Comparison of ENCODE assay signal across 9 mouse cellular contexts in the genomic region with DNA sequence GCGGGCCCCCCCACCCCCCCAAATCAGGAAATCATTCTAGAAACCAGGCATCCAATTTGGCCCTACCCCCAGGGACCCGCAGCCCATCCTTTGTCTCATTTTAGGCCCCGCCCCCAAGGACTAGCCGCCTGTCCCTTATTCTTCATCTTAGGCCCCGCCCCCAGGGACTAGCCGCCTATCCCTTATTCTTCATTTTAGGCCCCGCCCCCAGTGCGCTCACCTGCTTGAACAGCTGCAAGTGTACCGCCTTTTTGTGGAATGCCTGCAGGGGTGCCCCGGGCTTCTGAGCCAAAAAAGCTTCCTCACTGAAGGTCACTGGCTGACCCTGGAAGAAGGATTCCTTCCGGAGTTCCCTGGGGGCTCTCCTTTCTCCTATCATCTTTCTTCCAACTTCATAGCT. TPM values are rescaled to one million over a fixed set of nuclear protein-coding genes. Genes with fewer than 3 reads are reported as not detected.
A peak's percentile ranks its signal among the peaks of the same experiment; 100 is the strongest.
DNase-seq lines count a peak whose midpoint lies in the region; ATAC-seq and TF ChIP-seq lines count a peak whose summit lies in the region.
"Had no signal": no experiment of that assay in that cellular context is flagged by ENCODE, and none has a peak within 500 bp of the region (broad histone marks: within the 10 kb centered on the region; RNA-seq: fewer than 3 reads in every experiment).

No protein-coding gene starts in this region.

- H3K9ac ChIP-seq in hindbrain, embryonic 11.5 days (ENCODE audit: low read depth, low read length): no peak overlapping the region
- no peak overlapping the region for H3K9ac ChIP-seq in limb, embryonic 12.5 days (replicated peaks)

- H3K4me1 ChIP-seq in hindbrain, embryonic 11.5 days (replicated peaks; ENCODE audit: control insufficient read depth, insufficient read depth, low read length): 0 out of 2 replicates have a peak, but pooled peaks cover 2% of the 10 kb centered on the region
- H3K4me1 ChIP-seq in limb, embryonic 12.5 days (replicated peaks): no peaks in the 10 kb centered on the region
- H3K4me1 ChIP-seq in cerebellum, adult 2 months (ENCODE audit: control insufficient read depth, insufficient read depth, low read length): no peaks in the 10 kb centered on the region; the same call in 1 of the 2 replicates

- 0 out of 2 replicates have a peak overlapping the region, but pooled peaks have one; percentile 0 for H3K4me2 ChIP-seq in hindbrain, embryonic 11.5 days (replicated peaks; ENCODE audit: low read depth, low read length)
- peak overlapping the region; percentile 10; the same call in 1 of the 2 replicates for H3K4me2 ChIP-seq in limb, embryonic 12.5 days

- peak; percentile 73 for ATAC-seq in hindbrain, embryonic 11.5 days (ENCODE audit: low FRiP score)
- ATAC-seq in limb, embryonic 12.5 days (ENCODE audit: insufficient number of reproducible peaks, insufficient read depth, low FRiP score, low TSS enrichment, low read depth): no peak

- no peak for TF ChIP-seq POLR2A in cerebellum, adult 2 months (IDR thresholded peaks at IDR 0.05; ENCODE audit: borderline replicate concordance, insufficient read depth, low read length)

- H3K9me3 ChIP-seq in hindbrain, embryonic 11.5 days (ENCODE audit: control insufficient read depth, low read length): no peaks in the 10 kb centered on the region
- no peaks in the 10 kb centered on the region for H3K9me3 ChIP-seq in limb, embryonic 12.5 days

- intact Hi-C loops in left cerebral cortex, postnatal 10 days (cut with DNase I): no loop called here
- intact Hi-C loops in heart, postnatal 25 days (cut with DNase I): no loop called here

- peak; percentile 73 for DNase-seq in embryo, embryonic 9.5 days (ENCODE audit: extremely low spot score)
- DNase-seq in hindbrain, embryonic 11.5 days (ENCODE audit: low spot score): peak; percentile 80
- peak; percentile 63 for DNase-seq in neural tube, embryonic 10.5 days (ENCODE audit: extremely low spot score, low spot score)
- no peak for DNase-seq in gastrocnemius, postnatal 25 days
- DNase-seq in cerebellum, adult 2 months: no peak
- DNase-seq in left cerebral cortex, postnatal 10 days (ENCODE audit: extremely low spot score in 1 of 2, low spot score in 2 of 2): no peak
- DNase-seq in heart, postnatal 25 days (ENCODE audit: low spot score): no peak

- TF ChIP-seq CTCF in cerebellum, adult 2 months (IDR thresholded peaks at IDR 0.05; ENCODE audit: borderline replicate concordance, insufficient read depth, low read depth, low read length): no peak

- H3K4me3 ChIP-seq in hindbrain, embryonic 11.5 days (ENCODE audit: low read depth, low read length): peak overlapping the region; percentile 6; the same call in 1 of the 2 replicates
- H3K4me3 ChIP-seq in limb, embryonic 12.5 days (replicated peaks): no peak overlapping the region
- no peak overlapping the region for H3K4me3 ChIP-seq in cerebellum, adult 2 months (replicated peaks; ENCODE audit: insufficient read depth, low read depth, low read length)

- 5% methylated on average over 11 of the region's 11 CpGs for WGBS in hindbrain, embryonic 11.5 days
- WGBS in limb, embryonic 12.5 days: 4% methylated on average over 11 of the region's 11 CpGs
- WGBS in cerebellum, adult 2 months: 15% methylated on average over 11 of the region's 11 CpGs

- H3K27me3 ChIP-seq in hindbrain, embryonic 11.5 days (ENCODE audit: control insufficient read depth, insufficient read depth, low read length): no peaks in the 10 kb centered on the region
- H3K27me3 ChIP-seq in limb, embryonic 12.5 days: peaks cover 64% of the 10 kb centered on the region
- no peaks in the 10 kb centered on the region for H3K27me3 ChIP-seq in cerebellum, adult 2 months (ENCODE audit: control insufficient read depth, insufficient read depth, low read length)

- H3K27ac ChIP-seq in hindbrain, embryonic 11.5 days (ENCODE audit: low read depth, low read length): no peak overlapping the region
- H3K27ac ChIP-seq in limb, embryonic 12.5 days: no peak overlapping the region
- H3K27ac ChIP-seq in cerebellum, adult 2 months (ENCODE audit: insufficient read depth, low read length): no peak overlapping the region
- H3K27ac ChIP-seq: macrophage had no signal

- H3K36me3 ChIP-seq in hindbrain, embryonic 11.5 days (ENCODE audit: control insufficient read depth, insufficient read depth, low read length): no peaks in the 10 kb centered on the region
- H3K36me3 ChIP-seq in limb, embryonic 12.5 days: no peaks in the 10 kb centered on the region

RNA-seq across cellular contexts. Expression of gene Dennd1c, which starts 7.6 kb away (rescaled TPM):
- polyA plus RNA-seq in hindbrain, embryonic 11.5 days (2014; fragmentation: Nextera tagmentation; extraction: Ambion mirVana): 2.9 and 3.8 TPM in 2 replicates
- polyA plus RNA-seq in limb, embryonic 12.5 days (2016; fragmentation: Nextera tagmentation; extraction: Ambion mirVana): 0.99 and 1.2 TPM in 2 replicates
- 1 to 10 TPM in 1 of 2 experiments, under 1 TPM in 1; 0.31 to 1.2 TPM for total RNA-seq in gastrocnemius, postnatal 25 days (2021)
- 1.1 and 2.1 TPM in 2 replicates for polyA plus RNA-seq in cerebellum, adult 2 months (2012; rRNA removed)
- total RNA-seq in left cerebral cortex, postnatal 10 days (2021): 1 to 10 TPM; 1.4 to 1.6 TPM
- total RNA-seq in heart, postnatal 25 days (2021): 1 to 10 TPM in 1 of 2 experiments, under 1 TPM in 1; 0.96 to 2.1 TPM

RNA-seq across cellular contexts. Expression of gene Slc25a23, which starts 11.0 kb away (rescaled TPM):
- polyA plus RNA-seq in hindbrain, embryonic 11.5 days (2014; fragmentation: Nextera tagmentation; extraction: Ambion mirVana): 14.1 and 16.0 TPM in 2 replicates
- 4.5 and 4.9 TPM in 2 replicates for polyA plus RNA-seq in limb, embryonic 12.5 days (2016; fragmentation: Nextera tagmentation; extraction: Ambion mirVana)
- 10 to 100 TPM; 35.8 to 48.9 TPM for total RNA-seq in gastrocnemius, postnatal 25 days (2021)
- polyA plus RNA-seq in cerebellum, adult 2 months (2012; rRNA removed): 178 and 211 TPM in 2 replicates
- total RNA-seq in left cerebral cortex, postnatal 10 days (2021): 100 to 1,000 TPM; 325 to 326 TPM
- total RNA-seq in heart, postnatal 25 days (2021): 10 to 100 TPM; 65.1 to 75.0 TPM

RNA-seq across cellular contexts. Expression of gene Crb3, which starts 11.8 kb away (rescaled TPM):
- 2.1 and 3.6 TPM in 2 replicates for polyA plus RNA-seq in hindbrain, embryonic 11.5 days (2014; fragmentation: Nextera tagmentation; extraction: Ambion mirVana)
- polyA plus RNA-seq in limb, embryonic 12.5 days (2016; fragmentation: Nextera tagmentation; extraction: Ambion mirVana): 1.2 and 2.4 TPM in 2 replicates
- under 1 TPM; 0.77 to 0.99 TPM for total RNA-seq in gastrocnemius, postnatal 25 days (2021)
- polyA plus RNA-seq in cerebellum, adult 2 months (2012; rRNA removed): 2.8 and 3.3 TPM in 2 replicates
- total RNA-seq in left cerebral cortex, postnatal 10 days (2021): under 1 TPM in 1 of 2 experiments, not detected in 1; 0.47 TPM
- total RNA-seq in heart, postnatal 25 days (2021): under 1 TPM in 1 of 2 experiments, not detected in 1; 0.78 TPM
- polyA plus RNA-seq: macrophage had no signal

RNA-seq across cellular contexts. Expression of gene Tubb4a, which starts 16.9 kb away (rescaled TPM):
- polyA plus RNA-seq in hindbrain, embryonic 11.5 days (2014; fragmentation: Nextera tagmentation; extraction: Ambion mirVana): 165 and 191 TPM in 2 replicates
- 12.7 and 14.7 TPM in 2 replicates for polyA plus RNA-seq in limb, embryonic 12.5 days (2016; fragmentation: Nextera tagmentation; extraction: Ambion mirVana)
- 1 to 10 TPM; 1.1 to 1.3 TPM for total RNA-seq in gastrocnemius, postnatal 25 days (2021)
- polyA plus RNA-seq in cerebellum, adult 2 months (2012; rRNA removed): 1,121 and 1,177 TPM in 2 replicates
- total RNA-seq in left cerebral cortex, postnatal 10 days (2021): 100 to 1,000 TPM; 519 to 556 TPM
- total RNA-seq in heart, postnatal 25 days (2021): 1 to 10 TPM; 3.2 to 3.3 TPM

RNA-seq across cellular contexts. Expression of gene Slc25a41, which starts 29.2 kb away (rescaled TPM):
- polyA plus RNA-seq in hindbrain, embryonic 11.5 days (2014; fragmentation: Nextera tagmentation; extraction: Ambion mirVana): not detected in 2 replicates
- polyA plus RNA-seq in limb, embryonic 12.5 days (2016; fragmentation: Nextera tagmentation; extraction: Ambion mirVana): 0.17 and 0.23 TPM in 2 replicates
- total RNA-seq in gastrocnemius, postnatal 25 days (2021): not detected
- polyA plus RNA-seq in cerebellum, adult 2 months (2012; rRNA removed): 0.17 and 0.29 TPM in 2 replicates
- under 1 TPM in 1 of 2 experiments, not detected in 1; 0.28 TPM for total RNA-seq in left cerebral cortex, postnatal 10 days (2021)
- not detected for total RNA-seq in heart, postnatal 25 days (2021)
- polyA plus RNA-seq: macrophage had no signal

Comparison
In these comparisons a context has a peak if more than half of its experiments do, and no peak if none do; other contexts are left out.
1. DNase-seq: peak in embryo, embryonic 9.5 days (single experiment), hindbrain, embryonic 11.5 days (single experiment) and neural tube, embryonic 10.5 days (single experiment); none in gastrocnemius, postnatal 25 days (single experiment), cerebellum, adult 2 months (0 of 2), left cerebral cortex, postnatal 10 days (0 of 2) and heart, postnatal 25 days (single experiment).
2. RNA of gene Slc25a23, which starts 11.0 kb away (total RNA-seq): 325 to 326 TPM in left cerebral cortex, postnatal 10 days; 65.1 to 75.0 TPM in heart, postnatal 25 days and 35.8 to 48.9 TPM in gastrocnemius, postnatal 25 days; every median in the first group is over 4 times any median in the second.